Mouse (Mus musculus): ENCODE data around the gene Cacna1e. TPM values are rescaled to one million over a fixed set of nuclear protein-coding genes. Genes with fewer than 3 reads are reported as not detected.

Gene Cacna1e
- polyA plus RNA-seq, 1 experiment = 51.9 TPM

- TF ChIP-seq CTCF (IDR thresholded peaks at IDR 0.05; ENCODE audit: borderline replicate concordance, insufficient read depth, low read depth, low read length) (no peak), POLR2A (IDR thresholded peaks at IDR 0.05; ENCODE audit: borderline replicate concordance, insufficient read depth, low read length) (no peak)
- Histone ChIP-seq H3K4me1 (ENCODE audit: control insufficient read depth, insufficient read depth, low read length) (peaks cover 30% of the 10 kb centered on the region), H3K4me3 (replicated peaks; ENCODE audit: insufficient read depth, low read depth, low read length) (no peak overlapping the region), H3K27me3 (ENCODE audit: control insufficient read depth, insufficient read depth, low read length) (no peaks in the 10 kb centered on the region), H3K27ac (ENCODE audit: insufficient read depth, low read length) (no peak overlapping the region)
- DNase-seq = no peak
- 52% methylated on average over 6 of the region's 6 CpGs for WGBS
Measured at GRCm38 (mm10) chr1:154816836-154817235, 67.5 kb downstream of the Cacna1e start.

- H3K27ac ChIP-seq (ENCODE audit: insufficient read depth, low read length) = no peak overlapping the region
- no peak overlapping the region for H3K4me3 ChIP-seq (replicated peaks; ENCODE audit: insufficient read depth, low read depth, low read length)
- TF ChIP-seq CTCF (IDR thresholded peaks at IDR 0.05; ENCODE audit: borderline replicate concordance, insufficient read depth, low read depth, low read length) (no peak), POLR2A (IDR thresholded peaks at IDR 0.05; ENCODE audit: borderline replicate concordance, insufficient read depth, low read length) (no peak)
- H3K27me3 ChIP-seq (ENCODE audit: control insufficient read depth, insufficient read depth, low read length) = no peaks in the 10 kb centered on the region
- DNase-seq = no peak
- WGBS = 64% methylated on average over 3 of the region's 3 CpGs
- peaks cover 26% of the 10 kb centered on the region for H3K4me1 ChIP-seq (ENCODE audit: control insufficient read depth, insufficient read depth, low read length)
Measured at GRCm38 (mm10) chr1:154816267-154816666, 68.0 kb downstream of the Cacna1e start.

GRCm38 (mm10) chr1:154805742-154806141, 78.6 kb downstream of the Cacna1e start:
- WGBS = 7% methylated on average over 1 of the region's 1 CpGs
- Histone ChIP-seq H3K4me1 (ENCODE audit: control insufficient read depth, insufficient read depth, low read length) (peaks cover 31% of the 10 kb centered on the region), H3K27ac (ENCODE audit: insufficient read depth, low read length) (0 out of 2 replicates have a peak overlapping the region, but pooled peaks have one; percentile 41), H3K4me3 (replicated peaks; ENCODE audit: insufficient read depth, low read depth, low read length) (no peak overlapping the region), H3K27me3 (ENCODE audit: control insufficient read depth, insufficient read depth, low read length) (no peaks in the 10 kb centered on the region)
- peak; percentile 42 to 81 for DNase-seq
- TF ChIP-seq CTCF (IDR thresholded peaks at IDR 0.05; ENCODE audit: borderline replicate concordance, insufficient read depth, low read depth, low read length) (no peak), POLR2A (IDR thresholded peaks at IDR 0.05; ENCODE audit: borderline replicate concordance, insufficient read depth, low read length) (no peak)

- Histone ChIP-seq H3K27ac (ENCODE audit: insufficient read depth, low read length) (peak overlapping the region; percentile 41), H3K27me3 (ENCODE audit: control insufficient read depth, insufficient read depth, low read length) (no peaks in the 10 kb centered on the region), H3K4me3 (replicated peaks; ENCODE audit: insufficient read depth, low read depth, low read length) (no peak overlapping the region), H3K4me1 (ENCODE audit: control insufficient read depth, insufficient read depth, low read length) (peaks cover 31% of the 10 kb centered on the region)
- TF ChIP-seq CTCF (IDR thresholded peaks at IDR 0.05; ENCODE audit: borderline replicate concordance, insufficient read depth, low read depth, low read length) (no peak), POLR2A (IDR thresholded peaks at IDR 0.05; ENCODE audit: borderline replicate concordance, insufficient read depth, low read length) (no peak)
- 52% methylated on average over 3 of the region's 3 CpGs for WGBS
- DNase-seq = no peak
Measured at GRCm38 (mm10) chr1:154805038-154805437, 79.3 kb downstream of the Cacna1e start.

GRCm38 (mm10) chr1:154802301-154802904, 81.9 kb downstream of the Cacna1e start:
- no peaks in the 10 kb centered on the region for H3K27me3 ChIP-seq (ENCODE audit: control insufficient read depth, insufficient read depth, low read length)
- WGBS = 48% methylated on average over 5 of the region's 5 CpGs
- no peak overlapping the region for H3K4me3 ChIP-seq (replicated peaks; ENCODE audit: insufficient read depth, low read depth, low read length)
- peaks cover 48% of the 10 kb centered on the region for H3K4me1 ChIP-seq (ENCODE audit: control insufficient read depth, insufficient read depth, low read length)
- H3K27ac ChIP-seq (ENCODE audit: insufficient read depth, low read length) = no peak overlapping the region
- TF ChIP-seq CTCF (IDR thresholded peaks at IDR 0.05; ENCODE audit: borderline replicate concordance, insufficient read depth, low read depth, low read length) = no peak
- TF ChIP-seq POLR2A (IDR thresholded peaks at IDR 0.05; ENCODE audit: borderline replicate concordance, insufficient read depth, low read length) = no peak
- no peak for DNase-seq

GRCm38 (mm10) chr1:154799257-154799656, 85.0 kb downstream of the Cacna1e start:
- Histone ChIP-seq H3K4me1 (ENCODE audit: control insufficient read depth, insufficient read depth, low read length) (peaks cover 27% of the 10 kb centered on the region), H3K4me3 (replicated peaks; ENCODE audit: insufficient read depth, low read depth, low read length) (no peak overlapping the region), H3K27ac (ENCODE audit: insufficient read depth, low read length) (peak overlapping the region; percentile 20; the same call in 1 of the 2 replicates), H3K27me3 (ENCODE audit: control insufficient read depth, insufficient read depth, low read length) (no peaks in the 10 kb centered on the region)
- 32% methylated on average over 31 of the region's 31 CpGs for WGBS
- peak; percentile 52 for DNase-seq
- no peak for TF ChIP-seq POLR2A (IDR thresholded peaks at IDR 0.05; ENCODE audit: borderline replicate concordance, insufficient read depth, low read length)
- no peak for TF ChIP-seq CTCF (IDR thresholded peaks at IDR 0.05; ENCODE audit: borderline replicate concordance, insufficient read depth, low read depth, low read length)

GRCm38 (mm10) chr1:154798771-154799170, 85.5 kb downstream of the Cacna1e start:
- 13% methylated on average over 2 of the region's 2 CpGs for WGBS
- H3K4me1 ChIP-seq (ENCODE audit: control insufficient read depth, insufficient read depth, low read length) = peaks cover 27% of the 10 kb centered on the region
- TF ChIP-seq POLR2A (IDR thresholded peaks at IDR 0.05; ENCODE audit: borderline replicate concordance, insufficient read depth, low read length) = no peak

GRCm38 (mm10) chr1:154796685-154797084, 87.6 kb downstream of the Cacna1e start:
- H3K27ac ChIP-seq (ENCODE audit: insufficient read depth, low read length) = no peak overlapping the region
- no peaks in the 10 kb centered on the region for H3K27me3 ChIP-seq (ENCODE audit: control insufficient read depth, insufficient read depth, low read length)
- peak in 1 of 2 experiments; percentile 63 for DNase-seq
- peaks cover 33% of the 10 kb centered on the region for H3K4me1 ChIP-seq (ENCODE audit: control insufficient read depth, insufficient read depth, low read length)
- no peak overlapping the region for H3K4me3 ChIP-seq (replicated peaks; ENCODE audit: insufficient read depth, low read depth, low read length)
- no peak for TF ChIP-seq POLR2A (IDR thresholded peaks at IDR 0.05; ENCODE audit: borderline replicate concordance, insufficient read depth, low read length)
- TF ChIP-seq CTCF (IDR thresholded peaks at IDR 0.05; ENCODE audit: borderline replicate concordance, insufficient read depth, low read depth, low read length) = peak; percentile 65; the same call in 1 of the 2 replicates
- 52% methylated on average over 2 of the region's 2 CpGs for WGBS

More at GRCm38 (mm10) chr1:154798771-154799170, 85.5 kb downstream of the Cacna1e start:
- no peak overlapping the region for H3K27ac ChIP-seq (ENCODE audit: insufficient read depth, low read length)
- H3K4me3 ChIP-seq (replicated peaks; ENCODE audit: insufficient read depth, low read depth, low read length) = no peak overlapping the region
- peak; percentile 79 to 88 for DNase-seq
- no peaks in the 10 kb centered on the region for H3K27me3 ChIP-seq (ENCODE audit: control insufficient read depth, insufficient read depth, low read length)
